Mouse (Mus musculus) urinary bladder, postnatal 36 days (tissue): Measurements from ENCODE around the gene Ubqlnl.
A peak's percentile ranks its signal among the peaks of the same experiment; 100 is the strongest.

Experiments
- DNase-seq, 2 experiments: peaks; one replicate each; pipeline ENCODE4 v3.0.0; 2022; ENCODE audit warnings: low spot score in 2 of 2, mixed read lengths in 1 of 2

Ubqlnl gene

DNA sequence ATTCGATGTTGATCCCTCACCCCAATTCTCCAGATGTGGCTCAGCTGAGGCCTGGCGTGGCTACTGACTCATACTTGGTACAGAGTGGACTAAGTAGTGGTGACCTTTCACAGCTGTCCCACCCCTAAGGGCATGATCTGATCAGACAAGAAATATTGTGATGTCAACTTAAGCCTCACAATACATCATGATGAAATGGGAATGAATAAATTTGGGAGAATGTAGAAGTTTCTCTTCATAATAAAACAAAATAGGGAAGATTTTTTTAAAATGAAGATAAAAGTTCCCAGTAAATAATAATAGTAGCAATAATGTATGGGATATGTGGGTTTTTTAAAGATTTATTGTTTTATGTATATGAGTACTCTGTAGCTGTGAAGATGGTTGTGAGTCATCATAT is at the start of gene Ubqlnl:
TSS of gene Ubqlnl (minus strand) at position 101 of the 400 bp plus-strand sequence.
- no peak for DNase-seq

DNA sequence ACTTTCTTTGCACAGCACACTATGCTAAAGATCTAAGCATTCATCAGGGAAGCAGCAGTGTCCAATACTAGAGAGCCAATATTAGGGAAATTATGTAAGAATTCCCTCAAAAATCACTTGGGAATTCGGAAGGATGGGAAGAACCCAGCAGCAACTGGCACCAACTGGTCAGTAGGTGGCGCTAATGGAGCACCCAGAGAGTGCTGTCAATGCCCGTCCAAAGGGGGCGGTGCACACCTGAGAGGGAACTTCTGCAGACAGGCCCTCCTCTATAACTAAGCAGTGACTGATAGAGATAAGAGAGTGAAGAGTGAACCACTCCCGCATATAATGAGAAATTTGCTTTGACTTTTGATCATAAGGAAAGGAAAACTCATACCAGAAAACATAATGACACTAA is 49.5 kb upstream of the Ubqlnl start:
- peak; percentile 55 to 61 for DNase-seq

DNA sequence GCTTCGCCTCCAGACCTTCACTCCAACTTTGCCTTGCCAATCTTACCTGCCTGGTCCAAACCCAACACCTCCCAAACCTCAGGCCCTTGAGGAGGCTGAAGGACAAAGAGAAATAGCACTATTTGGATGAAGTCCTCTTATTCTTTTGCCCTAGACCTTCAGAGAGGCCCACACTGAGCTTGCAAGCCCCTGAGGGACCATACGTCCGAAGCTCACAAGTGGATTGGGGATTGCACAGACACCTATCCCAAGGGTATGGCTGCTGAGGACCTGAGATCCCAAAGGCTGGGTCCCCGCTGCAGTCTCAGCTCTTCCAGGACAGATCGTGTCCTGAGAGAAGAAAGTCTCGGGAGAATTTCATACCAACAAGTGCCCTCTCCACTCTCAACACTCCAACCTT is 45.5 kb upstream of the Ubqlnl start, which contains the start of gene Olfr649:
TSS of gene Olfr649 (minus strand) at position 101 of the 400 bp plus-strand sequence.
- no peak for DNase-seq

DNA sequence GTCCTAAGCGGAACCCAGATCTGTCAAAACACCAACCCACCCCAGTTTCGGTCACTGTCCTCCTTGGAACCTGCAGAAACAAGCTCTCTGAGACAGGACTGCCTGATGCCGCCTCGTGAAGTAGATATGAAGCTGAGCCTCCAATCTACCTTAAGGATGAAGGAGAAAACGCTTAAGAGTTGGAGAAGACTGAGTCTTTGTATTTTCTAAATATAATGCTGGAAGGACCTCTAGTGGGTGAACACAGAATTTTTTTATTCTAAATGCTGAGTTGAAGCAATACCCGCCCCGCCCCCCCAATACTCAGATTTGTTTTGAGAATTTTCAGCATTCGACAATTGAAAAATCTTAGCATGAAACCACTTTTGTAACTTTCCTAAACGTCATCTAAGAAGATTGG is 40.9 kb upstream of the Ubqlnl start:
- DNase-seq: no peak

DNA sequence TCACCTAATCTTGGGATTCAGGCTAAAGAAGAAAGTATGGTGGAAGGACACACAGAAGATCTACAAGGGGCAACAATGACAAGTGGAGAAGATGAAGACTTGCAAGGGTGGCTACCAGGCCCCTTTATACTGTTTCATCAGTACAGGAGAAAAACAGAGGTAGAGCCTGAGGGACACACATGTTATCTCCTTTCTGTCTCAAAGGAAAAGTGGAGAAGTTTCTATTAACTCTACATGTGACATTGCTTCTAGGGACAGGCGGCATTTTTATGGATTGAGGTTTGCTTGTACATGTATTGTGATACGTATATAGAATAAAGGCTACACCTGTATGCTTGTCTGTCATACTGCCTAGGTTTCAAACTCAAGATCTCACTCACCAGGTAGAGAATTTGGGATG is 32.9 kb upstream of the Ubqlnl start, which contains the start of gene Olfr648:
TSS of gene Olfr648 (minus strand) at position 101 of the 400 bp plus-strand sequence.
- no peak for DNase-seq

DNA sequence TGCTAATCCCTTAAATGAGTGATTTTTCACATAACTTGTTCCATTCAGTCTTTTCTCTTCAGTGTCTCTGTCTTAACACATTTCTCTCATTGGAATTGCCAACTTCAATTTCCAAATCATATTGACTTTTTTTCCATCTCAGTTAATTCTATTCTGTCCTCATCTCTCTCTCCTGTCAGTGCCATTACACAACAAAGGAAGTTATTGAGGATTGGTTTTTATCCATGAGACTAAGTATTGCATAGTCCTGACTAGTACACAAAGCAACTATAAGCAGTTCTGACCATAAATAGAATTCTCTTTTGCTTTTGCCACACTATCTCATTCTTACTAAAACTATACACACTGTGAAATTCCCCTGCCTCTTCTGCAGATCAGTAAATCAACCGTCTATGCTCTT is 28.7 kb upstream of the Ubqlnl start:
- DNase-seq: no peak

DNA sequence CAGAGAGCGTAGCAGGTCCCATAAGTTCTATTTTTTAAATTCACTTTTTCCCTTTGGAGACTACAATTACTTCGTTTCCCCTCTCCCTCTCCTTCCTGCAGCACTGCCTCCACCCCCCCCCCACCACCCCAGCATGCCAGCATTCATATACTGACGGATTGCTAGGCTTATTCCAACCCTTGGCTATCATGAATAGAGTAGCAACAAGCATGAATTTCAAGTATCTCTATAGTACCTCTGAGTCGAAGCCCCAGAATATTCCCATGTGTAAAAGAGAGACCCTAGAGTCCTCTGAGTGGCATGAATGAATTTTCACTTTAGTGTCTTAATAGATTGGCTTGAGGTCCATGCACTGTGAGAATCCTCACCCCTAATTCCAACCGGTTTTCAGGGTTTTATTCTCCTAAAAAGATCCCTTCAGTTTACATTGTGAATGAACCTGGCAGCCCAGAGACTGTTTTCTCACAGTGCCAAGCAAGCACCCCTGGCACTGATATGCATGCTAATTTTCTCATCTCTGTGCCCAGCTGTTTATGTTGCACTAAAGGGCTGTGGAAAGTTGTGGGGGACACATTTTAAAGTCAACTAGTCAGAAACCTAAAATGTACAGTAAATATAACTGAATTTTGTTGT is 28.2 kb upstream of the Ubqlnl start:
- no peak for DNase-seq

DNA sequence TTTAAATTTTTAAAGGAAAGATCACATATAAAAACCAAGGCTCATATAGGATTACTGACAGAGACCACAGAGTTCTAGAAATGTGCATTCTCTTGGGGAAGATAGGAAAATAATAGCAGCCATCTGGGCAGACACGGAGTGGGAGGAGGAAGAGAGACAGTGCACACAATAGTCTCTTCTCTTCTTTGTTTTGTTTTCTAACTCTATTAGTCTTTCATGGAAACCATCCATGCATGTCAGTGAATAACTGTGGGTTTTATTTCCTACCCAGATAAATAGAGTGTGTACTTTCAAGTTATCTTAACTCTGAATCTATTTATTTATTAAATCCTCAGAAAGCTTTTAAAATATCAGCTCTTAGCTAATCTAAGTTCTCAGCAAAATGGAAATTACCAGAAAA is 24.7 kb upstream of the Ubqlnl start:
- DNase-seq: no peak

DNA sequence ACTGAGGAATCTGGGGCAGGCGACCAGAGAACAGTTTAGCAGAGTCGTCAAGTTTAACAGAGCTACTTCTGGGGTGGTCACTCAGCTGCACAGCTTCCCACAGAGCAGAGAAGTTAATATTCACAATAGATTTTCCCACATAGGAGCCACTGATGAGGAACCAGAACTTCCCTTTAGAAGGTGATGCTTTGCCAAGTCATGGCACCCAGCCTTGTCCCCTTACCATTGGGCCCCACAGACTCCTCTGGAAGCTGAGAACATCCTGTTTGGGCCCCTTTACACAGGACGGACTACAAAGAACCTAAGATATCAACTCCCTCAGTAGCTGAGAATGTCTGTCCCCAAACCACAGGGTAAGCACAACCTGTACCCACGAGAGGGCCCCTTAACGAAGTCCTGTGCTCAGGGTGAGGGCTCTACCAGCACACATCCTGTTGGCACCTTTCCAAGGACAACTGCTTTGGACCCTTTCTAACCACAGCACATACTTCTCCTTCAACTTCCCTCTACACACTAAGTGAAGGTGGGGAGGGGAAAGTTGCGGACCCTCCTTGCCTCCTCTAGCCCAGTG is 19.4 kb upstream of the Ubqlnl start:
- DNase-seq: no peak

DNA sequence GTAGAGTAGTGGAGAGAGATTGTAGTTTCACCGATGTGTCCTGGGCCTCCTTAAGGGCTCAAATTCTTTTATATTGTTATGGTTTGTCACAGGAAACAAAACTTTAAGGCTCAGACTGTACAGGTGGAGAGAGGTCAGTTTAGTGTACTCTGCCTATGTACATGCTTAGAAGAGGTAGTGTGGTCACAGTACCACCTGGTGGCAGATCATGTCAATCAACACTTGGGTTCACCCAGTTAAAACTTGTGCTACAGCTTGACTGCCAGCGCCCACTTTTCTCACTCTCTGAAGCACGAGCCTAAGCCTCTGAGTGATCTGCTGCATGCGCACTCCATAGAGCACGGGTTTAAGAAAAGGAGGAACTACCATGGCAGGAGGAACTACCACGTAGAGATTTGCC is 16.7 kb upstream of the Ubqlnl start:
- DNase-seq: no peak

DNA sequence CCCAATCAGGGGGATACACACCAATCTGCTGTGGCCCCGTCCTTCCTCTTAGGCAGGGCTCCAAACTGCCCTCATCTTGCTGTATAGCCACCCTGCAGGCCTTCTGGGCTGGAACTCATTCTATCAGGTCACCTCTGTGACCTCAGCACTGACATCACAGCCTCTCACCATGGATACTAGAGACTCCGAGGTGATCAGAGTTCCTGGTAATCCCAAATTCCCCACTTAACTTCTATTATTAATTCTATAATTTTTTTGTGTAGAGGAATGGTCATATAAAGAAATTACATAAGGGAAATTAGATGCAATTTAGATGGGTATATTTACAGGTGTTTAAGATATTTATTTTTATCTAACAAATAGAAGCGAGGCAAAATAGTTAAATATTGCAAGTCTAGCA is 7.2 kb downstream of the Ubqlnl start, which contains the start of gene Ubqln3:
TSS of gene Ubqln3 (minus strand) at position 101 of the 400 bp plus-strand sequence.
- no peak for DNase-seq

DNA sequence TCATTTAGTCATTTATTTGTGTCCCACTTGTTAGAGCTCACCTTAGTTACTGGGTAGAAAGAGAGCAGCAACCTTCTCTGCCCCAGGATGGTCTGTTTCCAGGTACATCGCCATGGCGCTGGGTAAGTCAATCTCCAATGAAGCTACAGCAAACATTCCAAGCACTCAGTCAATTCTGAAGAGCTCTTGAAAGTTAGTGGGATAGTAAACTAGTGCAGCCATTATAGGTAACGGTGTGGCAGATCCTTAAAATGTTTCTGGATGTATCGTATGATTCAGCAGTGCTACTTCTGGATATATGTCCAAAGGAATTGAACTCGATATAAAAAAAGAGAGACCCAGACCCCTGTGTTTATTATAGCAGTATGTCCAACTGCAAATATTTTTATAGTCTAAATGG is 13.1 kb downstream of the Ubqlnl start, which contains the start of gene Olfr643:
TSS of gene Olfr643 (minus strand) at position 101 of the 400 bp plus-strand sequence.
- no peak for DNase-seq

DNA sequence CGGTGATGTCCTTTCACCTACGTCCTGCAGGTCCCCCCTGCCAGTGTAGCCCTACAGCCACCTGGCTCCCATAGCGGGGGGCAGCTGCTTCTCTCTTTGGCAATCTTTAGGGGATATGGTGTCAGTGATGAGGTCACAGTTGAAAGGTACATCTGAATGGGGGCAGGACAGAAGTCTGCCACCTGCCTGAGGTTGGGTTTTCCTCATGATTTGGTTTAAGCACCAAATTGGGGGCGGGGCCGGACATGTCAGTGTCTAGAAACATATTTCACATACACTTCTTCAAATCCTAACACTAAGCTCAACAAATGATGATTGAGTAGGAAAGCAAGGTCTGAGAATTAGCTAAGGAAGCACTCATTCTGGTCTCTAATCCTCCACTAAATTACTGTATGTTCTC is 20.6 kb downstream of the Ubqlnl start, which contains the start of gene Ubqln5:
TSS of gene Ubqln5 (minus strand) at position 101 of the 400 bp plus-strand sequence.
- no peak for DNase-seq

DNA sequence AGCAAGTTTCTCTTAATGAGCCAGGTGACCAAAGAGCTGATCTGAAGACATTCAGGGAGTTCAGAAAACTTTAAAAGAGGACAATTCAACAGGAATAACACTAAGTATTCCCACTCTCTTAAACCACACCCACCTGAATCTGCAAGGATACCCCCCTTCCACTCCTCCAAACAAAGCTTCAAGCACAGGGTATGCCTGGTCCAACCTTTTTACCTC is 45.7 kb downstream of the Ubqlnl start, which contains the start of gene Olfr646:
TSS of gene Olfr646 (plus strand) at position 117 of the 216 bp plus-strand sequence.
- DNase-seq: no peak

DNA sequence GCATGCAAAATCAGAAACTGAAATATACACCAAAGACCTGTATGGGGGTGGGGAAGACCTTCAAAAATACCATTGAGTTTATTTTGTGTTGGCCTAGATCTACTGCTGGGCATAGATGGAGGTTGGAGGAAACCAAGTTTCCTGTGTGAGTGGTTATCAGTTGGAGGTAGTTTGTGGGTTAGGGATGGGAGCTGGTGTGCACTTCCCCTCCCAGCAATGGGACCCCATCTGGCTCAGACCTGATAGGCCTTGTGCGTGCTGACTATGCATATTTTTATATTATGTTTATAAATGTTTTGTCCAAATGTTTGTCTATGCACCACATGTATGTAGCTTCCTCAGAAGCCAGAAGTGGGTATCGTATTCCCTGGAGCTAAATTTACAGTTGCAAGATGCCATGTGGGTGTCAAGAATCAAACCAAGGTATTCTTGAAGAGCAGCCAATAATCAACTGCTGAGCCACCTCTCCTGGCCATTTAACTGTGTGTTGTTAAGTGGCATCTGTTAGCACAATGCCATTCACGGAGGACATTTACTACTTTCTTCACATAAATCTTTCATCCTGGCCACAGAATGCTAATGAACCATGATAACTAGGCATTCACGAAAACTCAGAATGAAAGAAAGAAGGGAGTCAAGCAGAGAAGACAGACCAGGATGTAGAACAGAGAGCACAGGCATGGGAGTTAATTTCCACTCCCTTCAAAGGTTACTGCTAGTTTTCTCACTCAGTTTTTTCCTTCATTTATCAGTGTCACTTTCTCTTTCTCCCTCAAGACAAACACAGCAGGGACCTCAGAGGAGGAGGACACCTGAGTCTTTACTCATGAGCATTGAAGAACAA is 46.2 kb downstream of the Ubqlnl start:
- no peak for DNase-seq
